Mouse (Mus musculus) hindbrain, postnatal 0 days (tissue): ENCODE results near the gene Ptprc. TPM values are rescaled to one million over a fixed set of nuclear protein-coding genes. Genes with fewer than 3 reads are reported as not detected.

Experiments
- ATAC-seq: fragments of 200-750 bp; cut with Nextera tagmentation; 2 replicates; pipeline ENCODE4 v1.8.0; 2017; ENCODE audit warnings: mild to moderate bottlenecking, moderate TSS enrichment, moderate library complexity
- DNase-seq: peaks from one replicate; pipeline ENCODE4 v3.0.0-alpha.2; 2015; ENCODE audit warnings: low spot score
- H3K27ac ChIP-seq: fragments of 300-500 bp; sonication (generic); 2 replicates; pipeline ENCODE4 v1.5.1; 2014; ENCODE audit warnings: mild to moderate bottlenecking
- H3K27me3 ChIP-seq: fragments of 300-500 bp; sonication (generic); 2 replicates; pipeline ENCODE4 v1.6.1; 2014; ENCODE audit warnings: low read length, mixed read lengths; ENCODE audit not compliant: insufficient read depth
- H3K36me3 ChIP-seq: fragments of 300-500 bp; sonication (generic); 2 replicates; pipeline ENCODE4 v1.6.1; 2014; ENCODE audit warnings: low read length, mixed read lengths; ENCODE audit not compliant: insufficient read depth
- H3K4me1 ChIP-seq: fragments of 300-500 bp; sonication (generic); 2 replicates; pipeline ENCODE4 v1.6.1; 2014; ENCODE audit warnings: antibody characterized with exemption, low read length, mixed read lengths; ENCODE audit not compliant: insufficient read depth
- H3K4me2 ChIP-seq: fragments of 300-500 bp; sonication (generic); 2 replicates; pipeline ENCODE4 v1.6.1; 2014; ENCODE audit warnings: low read depth, mild to moderate bottlenecking, low read length, moderate library complexity, mixed read lengths
- H3K4me3 ChIP-seq: fragments of 300-500 bp; sonication (generic); 2 replicates; pipeline ENCODE4 v1.5.1; 2014; ENCODE audit warnings: low read length
- H3K9ac ChIP-seq: fragments of 300-500 bp; sonication (generic); replicated peaks from 2 replicates; pipeline ENCODE4 v1.6.1; 2014; ENCODE audit warnings: mild to moderate bottlenecking, low read length, moderate library complexity, mixed read lengths
- H3K9me3 ChIP-seq: fragments of 300-500 bp; sonication (generic); 2 replicates; pipeline ENCODE4 v1.6.1; 2016; ENCODE audit warnings: low read length, mixed read lengths
- CTCF ChIP-seq: IDR thresholded peaks from 2 replicates; pipeline ENCODE4 v1.5.1; 2016; ENCODE audit warnings: antibody characterized with exemption, control low read depth, low read depth
- WGBS: fragments of 180-500 bp; shearing (Covaris S2); extraction: QIAGEN DNeasy Blood & Tissue Kit; methylation state at CpG from one replicate; pipeline ENCODE4 v1.1.7; 2014; 5-methylcytosine and 5-hydroxymethylcytosine counted together
- polyA plus RNA-seq: library from polyadenylated mRNA; unstranded; fragments of >200 nt; fragmentation: Nextera tagmentation; extraction: Ambion mirVana; gene quantifications from 2 replicates; pipeline ENCODE4 v1.2.1, GENCODE M21; 2015
- total RNA-seq: library from RNA; depleted of rRNA; stranded (reverse); fragments of >200 nt; gene quantifications from 2 replicates; pipeline ENCODE4 v1.2.3, GENCODE M21; 2014

Ptprc gene
- total and polyA plus RNA-seq, 2 experiments from 2014 or later: 1.2 to 1.3 TPM

DNA sequence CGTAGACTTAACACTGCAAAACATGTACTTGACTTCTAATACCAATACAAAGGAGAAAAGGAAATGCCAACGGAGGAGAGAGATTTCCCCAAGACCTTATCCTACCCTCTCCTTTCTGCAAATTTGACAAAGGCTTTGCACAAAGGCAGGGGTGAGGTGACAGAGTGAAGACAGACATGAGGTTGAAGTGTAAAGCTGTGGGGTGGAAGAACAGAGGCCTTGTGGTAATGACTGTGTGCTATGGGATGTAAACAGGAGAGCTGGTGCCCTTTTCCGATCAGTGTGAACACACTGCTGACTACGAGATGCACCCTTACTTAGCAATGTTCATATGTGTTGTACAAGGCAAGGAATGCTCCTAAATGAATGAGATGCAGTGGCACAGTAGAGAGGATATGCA lies 12.6 kb upstream of the Ptprc start:
- ATAC-seq: no peak
- 90% methylated on average over 4 of the region's 4 CpGs for WGBS
- DNase-seq: no peak

DNA sequence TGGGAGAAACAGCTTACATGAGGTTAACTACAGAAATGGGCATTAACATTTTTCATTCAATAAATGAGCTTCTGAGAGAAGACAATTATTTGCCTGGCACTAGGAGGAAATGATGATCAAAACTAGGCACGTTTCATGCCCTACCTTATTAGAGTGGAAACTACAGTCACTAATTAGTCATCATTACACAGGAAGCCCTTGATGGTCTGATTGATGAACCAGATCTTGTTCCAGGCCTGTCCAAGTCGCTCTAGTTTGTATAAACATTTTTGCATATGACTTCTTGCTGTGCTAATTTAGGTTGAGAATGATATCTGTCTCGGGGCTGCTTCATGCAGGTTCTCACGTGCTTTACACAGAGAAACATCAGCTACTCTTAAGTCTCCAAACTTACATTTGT lies 10.4 kb upstream of the Ptprc start:
- 79% methylated on average over 4 of the region's 4 CpGs for WGBS

More for the DNA sequence above, 12.6 kb upstream of the Ptprc start:
- H3K4me1 ChIP-seq: no peaks in the 10 kb centered on the region
- no peaks in the 10 kb centered on the region for H3K36me3 ChIP-seq
- no peak overlapping the region for H3K4me3 ChIP-seq
- H3K27ac ChIP-seq: no peak overlapping the region
- no peak overlapping the region for H3K4me2 ChIP-seq
- no peak for TF ChIP-seq CTCF
- no peaks in the 10 kb centered on the region for H3K27me3 ChIP-seq
- no peaks in the 10 kb centered on the region for H3K9me3 ChIP-seq
- H3K9ac ChIP-seq: no peak overlapping the region

DNA sequence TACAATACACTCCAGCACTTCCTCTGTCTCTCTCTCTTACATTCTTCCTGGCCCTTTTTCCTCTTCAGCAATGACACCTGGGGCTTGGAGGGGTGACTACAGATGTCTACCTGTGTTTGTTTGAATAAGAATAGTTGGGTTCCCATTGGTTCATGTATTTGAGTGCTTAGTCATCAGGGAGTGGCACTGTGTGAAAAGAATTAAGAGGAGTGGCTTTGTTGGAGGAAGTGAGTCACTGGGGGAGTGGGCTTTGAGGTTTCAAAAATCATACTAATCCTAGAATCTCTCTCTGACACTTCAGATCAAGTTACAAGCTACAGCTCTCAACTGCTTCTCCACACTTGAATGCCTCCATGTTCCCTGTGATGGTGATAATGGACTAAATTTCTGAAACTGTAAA lies 4.6 kb upstream of the Ptprc start:
- H3K9me3 ChIP-seq: no peaks in the 10 kb centered on the region
- DNase-seq (no peak), ATAC-seq (no peak)
- TF ChIP-seq CTCF: no peak
- H3K36me3 ChIP-seq: no peaks in the 10 kb centered on the region
- no peak overlapping the region for H3K4me3 ChIP-seq
- no peak overlapping the region for H3K9ac ChIP-seq
- H3K27me3 ChIP-seq: no peaks in the 10 kb centered on the region
- H3K27ac ChIP-seq: no peak overlapping the region
- H3K4me2 ChIP-seq: no peak overlapping the region
- no peaks in the 10 kb centered on the region for H3K4me1 ChIP-seq

More for the DNA sequence above, 10.4 kb upstream of the Ptprc start:
- TF ChIP-seq CTCF: no peak
- ATAC-seq (no peak), DNase-seq (no peak)
- Histone ChIP-seq H3K4me3 (no peak overlapping the region), H3K36me3 (no peaks in the 10 kb centered on the region), H3K9ac (no peak overlapping the region), H3K9me3 (no peaks in the 10 kb centered on the region), H3K27ac (no peak overlapping the region), H3K27me3 (no peaks in the 10 kb centered on the region), H3K4me1 (no peaks in the 10 kb centered on the region), H3K4me2 (no peak overlapping the region)

GRCm38 (mm10) chr1:138174705-138175492 lies 609 bp downstream of the Ptprc start:
- Histone ChIP-seq H3K9ac (no peak overlapping the region), H3K4me1 (no peaks in the 10 kb centered on the region), H3K36me3 (no peaks in the 10 kb centered on the region), H3K4me3 (no peak overlapping the region), H3K27me3 (no peaks in the 10 kb centered on the region), H3K27ac (no peak overlapping the region), H3K9me3 (no peaks in the 10 kb centered on the region), H3K4me2 (no peak overlapping the region)
- no peak for ATAC-seq
- DNase-seq: no peak
- no peak for TF ChIP-seq CTCF
- 84% methylated on average over 9 of the region's 9 CpGs for WGBS

- H3K27ac ChIP-seq: no peak overlapping the region
- H3K27me3 ChIP-seq: no peaks in the 10 kb centered on the region
- no peaks in the 10 kb centered on the region for H3K36me3 ChIP-seq
- no peak overlapping the region for H3K4me3 ChIP-seq
- no peaks in the 10 kb centered on the region for H3K9me3 ChIP-seq
- H3K4me1 ChIP-seq: no peaks in the 10 kb centered on the region
- 89% methylated on average over 4 of the region's 4 CpGs for WGBS
- DNase-seq (no peak), ATAC-seq (no peak)
- no peak overlapping the region for H3K4me2 ChIP-seq
- TF ChIP-seq CTCF: no peak
- H3K9ac ChIP-seq: no peak overlapping the region
These were observed 1.4 kb downstream of the Ptprc start for GRCm38 (mm10) chr1:138174143-138174542.

GRCm38 (mm10) chr1:138173669-138174068 lies 1.8 kb downstream of the Ptprc start:
- H3K4me3 ChIP-seq: no peak overlapping the region
- H3K27me3 ChIP-seq: no peaks in the 10 kb centered on the region
- H3K9me3 ChIP-seq: no peaks in the 10 kb centered on the region
- no peak overlapping the region for H3K4me2 ChIP-seq
- no peaks in the 10 kb centered on the region for H3K36me3 ChIP-seq
- no peaks in the 10 kb centered on the region for H3K4me1 ChIP-seq
- no peak overlapping the region for H3K9ac ChIP-seq
- no peak overlapping the region for H3K27ac ChIP-seq
- TF ChIP-seq CTCF: no peak
- ATAC-seq (no peak), DNase-seq (no peak)
- 84% methylated on average over 6 of the region's 6 CpGs for WGBS

- 82% methylated on average over 3 of the region's 3 CpGs for WGBS
- TF ChIP-seq CTCF: no peak
- Histone ChIP-seq H3K9ac (no peak overlapping the region), H3K9me3 (no peaks in the 10 kb centered on the region), H3K4me1 (no peaks in the 10 kb centered on the region), H3K4me3 (no peak overlapping the region), H3K27ac (no peak overlapping the region), H3K36me3 (no peaks in the 10 kb centered on the region), H3K27me3 (no peaks in the 10 kb centered on the region), H3K4me2 (no peak overlapping the region)
- ATAC-seq: no peak
- no peak for DNase-seq
These were observed 3.0 kb downstream of the Ptprc start for GRCm38 (mm10) chr1:138172547-138172946.
